Mouse (Mus musculus) myocyte (in vitro differentiated cells): ENCODE results near the gene Adamts2.

Source experiments
- CEBPB ChIP-seq: IDR thresholded peaks from 2 replicates; pipeline ENCODE4 v1.6.1; 2011; ENCODE audit warnings: mild to moderate bottlenecking, moderate library complexity; ENCODE audit not compliant: poor library complexity, insufficient read depth, severe bottlenecking
- E2F4 ChIP-seq: IDR thresholded peaks from one replicate; pipeline ENCODE4 v1.6.1; 2011; ENCODE audit warnings: mild to moderate bottlenecking, control low read depth, moderate library complexity; ENCODE audit not compliant: insufficient read depth
- MAX ChIP-seq: IDR thresholded peaks from one replicate; pipeline ENCODE4 v1.6.1; 2011; ENCODE audit warnings: low read depth, mild to moderate bottlenecking, control low read depth
- MYOD1 ChIP-seq, 3 experiments: IDR thresholded peaks; one replicate each; pipeline ENCODE4 v1.6.1; 2011; ENCODE audit warnings: control low read depth in 2 of 3, low read depth in 2 of 3, mild to moderate bottlenecking in 2 of 3, moderate library complexity in 1 of 3; ENCODE audit not compliant: insufficient read length in 2 of 3, control insufficient read depth in 1 of 3
- POLR2A ChIP-seq: IDR thresholded peaks from one replicate; pipeline ENCODE4 v1.6.1; 2011; ENCODE audit warnings: low read depth, mild to moderate bottlenecking, control low read depth, moderate library complexity; ENCODE audit not compliant: insufficient read length
- SRF ChIP-seq: IDR thresholded peaks from one replicate; pipeline ENCODE4 v1.6.1; 2011; ENCODE audit warnings: low read depth; ENCODE audit not compliant: control insufficient read depth, insufficient read length
- TCF12 ChIP-seq: IDR thresholded peaks from one replicate; pipeline ENCODE4 v1.6.1; 2011; ENCODE audit warnings: mild to moderate bottlenecking, control low read depth; ENCODE audit not compliant: poor library complexity, insufficient read depth, severe bottlenecking
- TCF3 ChIP-seq: IDR thresholded peaks from one replicate; pipeline ENCODE4 v1.6.1; 2011; ENCODE audit warnings: low read depth, control low read depth; ENCODE audit not compliant: insufficient read length
- USF1 ChIP-seq: IDR thresholded peaks from one replicate; pipeline ENCODE4 v1.6.1; 2011; ENCODE audit warnings: low read depth, mild to moderate bottlenecking, control low read depth, moderate library complexity

- TF ChIP-seq TCF3 (no peak), MYOD1 (IDR thresholded peaks at IDR 0.05; ENCODE audit: control insufficient read depth in 1 of 3, insufficient read length in 2 of 3, low read depth in 2 of 3) (no peak), POLR2A (no peak), MAX (no peak), E2F4 (no peak), SRF (no peak), TCF12 (no peak), CEBPB (no peak), USF1 (no peak)
Observed at GRCm38 (mm10) chr11:50664826-50665225, 62.9 kb downstream of the Adamts2 start.
